ENCODE assay signal across 14 mouse cellular contexts in genomic region chr17:48451753-48452444, GRCm38 (mm10). TPM values are rescaled to one million over a fixed set of nuclear protein-coding genes. Genes with fewer than 3 reads are reported as not detected.
DNase-seq lines count a peak whose midpoint lies in the region; ATAC-seq lines count a peak whose summit lies in the region.
"Had no signal": no experiment of that assay in that cellular context is flagged by ENCODE, and none has a peak within 500 bp of the region (broad histone marks: within the 10 kb centered on the region; RNA-seq: fewer than 3 reads in every experiment).

No protein-coding gene starts in this region.

- ATAC-seq in midbrain, embryonic 15.5 days (replicated peaks), result 0 out of 2 replicates have a peak, but pooled peaks have one; percentile 27
- no peak for ATAC-seq in midbrain, embryonic 14.5 days (ENCODE audit: low FRiP score, low TSS enrichment)
- ATAC-seq in granulocyte monocyte progenitor cell, adult 5-6 weeks (replicated peaks; ENCODE audit: poor library complexity, severe bottlenecking), result 0 out of 2 replicates have a peak, but pooled peaks have one; percentile 6
- 0 out of 2 replicates have a peak, but pooled peaks have one; percentile 4 for ATAC-seq in megakaryocyte, adult 5-6 weeks (ENCODE audit: poor library complexity, severe bottlenecking)

- peaks cover 4% of the 10 kb centered on the region; the same call in 1 of the 2 replicates for H3K4me1 ChIP-seq in midbrain, embryonic 15.5 days
- no peaks in the 10 kb centered on the region for H3K4me1 ChIP-seq in midbrain, embryonic 14.5 days (ENCODE audit: control insufficient read depth, insufficient read depth, low read length)
- H3K4me1 ChIP-seq: limb, embryonic 13.5 days; neural tube, embryonic 12.5 days had no signal

- no peak for DNase-seq in midbrain, embryonic 14.5 days
- DNase-seq in brain, adult 2 months (ENCODE audit: low read depth, low spot score), result peak; percentile 18
- DNase-seq in heart, postnatal 4 days, result no peak
- no peak for DNase-seq in left cerebral cortex, adult 18-20 months (ENCODE audit: low spot score in 2 of 2)
- DNase-seq: adrenal gland, adult 2 months; cerebellum, adult 9-11 months; gastrocnemius, postnatal 14 days; thymus, adult 2 months had no signal

- no peak overlapping the region for H3K4me3 ChIP-seq in midbrain, embryonic 15.5 days
- no peak overlapping the region for H3K4me3 ChIP-seq in midbrain, embryonic 14.5 days (replicated peaks; ENCODE audit: low read depth, low read length)
- H3K4me3 ChIP-seq: limb, embryonic 13.5 days; neural tube, embryonic 12.5 days had no signal

- no peaks in the 10 kb centered on the region for H3K27me3 ChIP-seq in midbrain, embryonic 15.5 days (replicated peaks)
- H3K27me3 ChIP-seq in midbrain, embryonic 14.5 days (ENCODE audit: control insufficient read depth, insufficient read depth, low read length), result no peaks in the 10 kb centered on the region
- H3K27me3 ChIP-seq: limb, embryonic 13.5 days; neural tube, embryonic 12.5 days had no signal

- H3K9me3 ChIP-seq in midbrain, embryonic 15.5 days, result no peaks in the 10 kb centered on the region
- H3K9me3 ChIP-seq in midbrain, embryonic 14.5 days (ENCODE audit: control insufficient read depth, low read length), result no peaks in the 10 kb centered on the region
- H3K9me3 ChIP-seq: limb, embryonic 13.5 days; neural tube, embryonic 12.5 days had no signal

- H3K27ac ChIP-seq in midbrain, embryonic 15.5 days, result no peak overlapping the region
- no peak overlapping the region for H3K27ac ChIP-seq in midbrain, embryonic 14.5 days (replicated peaks; ENCODE audit: low read depth, low read length)
- H3K27ac ChIP-seq: limb, embryonic 13.5 days; neural tube, embryonic 12.5 days had no signal

- WGBS in midbrain, embryonic 15.5 days, result 70% methylated on average over 9 of the region's 9 CpGs
- 61% methylated on average over 9 of the region's 9 CpGs for WGBS in midbrain, embryonic 14.5 days

- no peak overlapping the region for H3K4me2 ChIP-seq in midbrain, embryonic 15.5 days
- H3K4me2 ChIP-seq in midbrain, embryonic 14.5 days (ENCODE audit: low read length), result no peak overlapping the region
- H3K4me2 ChIP-seq: limb, embryonic 13.5 days; neural tube, embryonic 12.5 days had no signal

- H3K36me3 ChIP-seq in midbrain, embryonic 15.5 days (replicated peaks), result no peaks in the 10 kb centered on the region
- no peaks in the 10 kb centered on the region for H3K36me3 ChIP-seq in midbrain, embryonic 14.5 days (ENCODE audit: control insufficient read depth, insufficient read depth, low read length)
- H3K36me3 ChIP-seq: limb, embryonic 13.5 days; neural tube, embryonic 12.5 days had no signal

- no peak overlapping the region for H3K9ac ChIP-seq in midbrain, embryonic 15.5 days
- no peak overlapping the region for H3K9ac ChIP-seq in midbrain, embryonic 14.5 days (replicated peaks; ENCODE audit: low read length)
- H3K9ac ChIP-seq: limb, embryonic 13.5 days; neural tube, embryonic 12.5 days had no signal

RNA-seq across cellular contexts. Expression of gene Tspo2, which starts 0.6 kb away (rescaled TPM):
- polyA plus RNA-seq in midbrain, embryonic 15.5 days (2015; fragmentation: Nextera tagmentation; extraction: Ambion mirVana), result 1.7 and 2.6 TPM in 2 replicates
- 2.5 and 4.6 TPM in 2 replicates for polyA plus RNA-seq in midbrain, embryonic 14.5 days (2014; fragmentation: Nextera tagmentation; extraction: Ambion mirVana)
- total RNA-seq in granulocyte monocyte progenitor cell, adult 5-6 weeks (2014; fragmentation: Nextera tagmentation), result 0.26 and 2.5 TPM in 2 replicates
- 0.17 and 0.62 TPM in 2 replicates for total RNA-seq in granulocyte monocyte progenitor cell, adult 5-6 weeks (2017)
- 3.2 and 5.3 TPM in 2 replicates for total RNA-seq in megakaryocyte, adult 5-6 weeks (2015)
- total RNA-seq in megakaryocyte, adult 5-6 weeks (2017), result 4.4 and 14.3 TPM in 2 replicates
- under 1 TPM; 0.36 to 0.47 TPM for total RNA-seq in heart, postnatal 4 days (2021)
- not detected for total RNA-seq in left cerebral cortex, adult 18-20 months (2021)
- total RNA-seq: adrenal gland, adult 2 months; ES-E14 had no signal
- polyA plus RNA-seq: adrenal gland, adult 2 months had no signal

RNA-seq across cellular contexts. Expression of gene Unc5cl, which starts 2.8 kb away (rescaled TPM):
- polyA plus RNA-seq in midbrain, embryonic 15.5 days (2015; fragmentation: Nextera tagmentation; extraction: Ambion mirVana), result 0.22 and 0.23 TPM in 2 replicates
- 0.22 and 0.53 TPM in 2 replicates for polyA plus RNA-seq in midbrain, embryonic 14.5 days (2014; fragmentation: Nextera tagmentation; extraction: Ambion mirVana)
- 1.9 TPM in 1 of 2 replicates, not detected in the other for total RNA-seq in granulocyte monocyte progenitor cell, adult 5-6 weeks (2014; fragmentation: Nextera tagmentation)
- total RNA-seq in granulocyte monocyte progenitor cell, adult 5-6 weeks (2017), result 0.21 and 0.43 TPM in 2 replicates
- 0.38 TPM in 1 of 2 replicates, not detected in the other for total RNA-seq in megakaryocyte, adult 5-6 weeks (2015)
- 0.37 and 0.40 TPM in 2 replicates for total RNA-seq in megakaryocyte, adult 5-6 weeks (2017)
- under 1 TPM; 0.14 to 0.21 TPM for total RNA-seq in heart, postnatal 4 days (2021)
- total RNA-seq in left cerebral cortex, adult 18-20 months (2021), result under 1 TPM; 0.26 to 0.42 TPM
- total RNA-seq: adrenal gland, adult 2 months; gastrocnemius, postnatal 14 days had no signal
- polyA plus RNA-seq: adrenal gland, adult 2 months; neural tube, embryonic 12.5 days had no signal

RNA-seq across cellular contexts. Expression of gene Apobec2, which starts 19.2 kb away (rescaled TPM):
- 0.31 and 0.55 TPM in 2 replicates for polyA plus RNA-seq in midbrain, embryonic 15.5 days (2015; fragmentation: Nextera tagmentation; extraction: Ambion mirVana)
- polyA plus RNA-seq in midbrain, embryonic 14.5 days (2014; fragmentation: Nextera tagmentation; extraction: Ambion mirVana), result 0.26 and 0.29 TPM in 2 replicates
- not detected in 2 replicates for total RNA-seq in granulocyte monocyte progenitor cell, adult 5-6 weeks (2014; fragmentation: Nextera tagmentation)
- total RNA-seq in granulocyte monocyte progenitor cell, adult 5-6 weeks (2017), result not detected in 2 replicates
- total RNA-seq in megakaryocyte, adult 5-6 weeks (2015), result 0.45 TPM in 1 of 2 replicates, not detected in the other
- 0.20 TPM in 1 of 2 replicates, not detected in the other for total RNA-seq in megakaryocyte, adult 5-6 weeks (2017)
- 100 to 1,000 TPM; 207 to 216 TPM for total RNA-seq in heart, postnatal 4 days (2021)
- not detected for total RNA-seq in left cerebral cortex, adult 18-20 months (2021)

RNA-seq across cellular contexts. Expression of gene Oard1, which starts 42.1 kb away (rescaled TPM):
- polyA plus RNA-seq in midbrain, embryonic 15.5 days (2015; fragmentation: Nextera tagmentation; extraction: Ambion mirVana), result 38.3 and 41.3 TPM in 2 replicates
- 41.9 and 49.2 TPM in 2 replicates for polyA plus RNA-seq in midbrain, embryonic 14.5 days (2014; fragmentation: Nextera tagmentation; extraction: Ambion mirVana)
- total RNA-seq in granulocyte monocyte progenitor cell, adult 5-6 weeks (2014; fragmentation: Nextera tagmentation), result 52.6 and 59.4 TPM in 2 replicates
- total RNA-seq in granulocyte monocyte progenitor cell, adult 5-6 weeks (2017), result 52.9 and 58.7 TPM in 2 replicates
- total RNA-seq in megakaryocyte, adult 5-6 weeks (2015), result 40.3 and 42.5 TPM in 2 replicates
- total RNA-seq in megakaryocyte, adult 5-6 weeks (2017), result 52.8 and 53.3 TPM in 2 replicates
- total RNA-seq in heart, postnatal 4 days (2021), result 10 to 100 TPM; 14.5 to 14.6 TPM
- total RNA-seq in left cerebral cortex, adult 18-20 months (2021), result 10 to 100 TPM; 11.9 to 14.6 TPM

RNA-seq across cellular contexts. Expression of gene Nfya, which starts 42.2 kb away (rescaled TPM):
- polyA plus RNA-seq in midbrain, embryonic 15.5 days (2015; fragmentation: Nextera tagmentation; extraction: Ambion mirVana), result 12.2 and 12.3 TPM in 2 replicates
- 14.2 and 16.5 TPM in 2 replicates for polyA plus RNA-seq in midbrain, embryonic 14.5 days (2014; fragmentation: Nextera tagmentation; extraction: Ambion mirVana)
- 96.6 and 101 TPM in 2 replicates for total RNA-seq in granulocyte monocyte progenitor cell, adult 5-6 weeks (2014; fragmentation: Nextera tagmentation)
- 50.9 and 56.0 TPM in 2 replicates for total RNA-seq in granulocyte monocyte progenitor cell, adult 5-6 weeks (2017)
- total RNA-seq in megakaryocyte, adult 5-6 weeks (2015), result 83.3 and 85.2 TPM in 2 replicates
- 32.8 and 47.1 TPM in 2 replicates for total RNA-seq in megakaryocyte, adult 5-6 weeks (2017)
- 10 to 100 TPM; 29.0 to 33.2 TPM for total RNA-seq in heart, postnatal 4 days (2021)
- 10 to 100 TPM; 25.2 to 28.7 TPM for total RNA-seq in left cerebral cortex, adult 18-20 months (2021)

Comparison
In these comparisons a context has a peak if more than half of its experiments do, and no peak if none do; other contexts are left out.
1. RNA of gene Apobec2, which starts 19.2 kb away (total RNA-seq): 207 to 216 TPM in heart, postnatal 4 days; 0.20 to 0.45 TPM in megakaryocyte, adult 5-6 weeks, not detected in left cerebral cortex, adult 18-20 months and not detected in granulocyte monocyte progenitor cell, adult 5-6 weeks; every median in the first group is over 100 times any median in the second.